ENCODE assay signal across 28 mouse cellular contexts in genomic region chr10:45711348-45711747, GRCm38 (mm10).
DNase-seq lines count a peak whose midpoint lies in the region; ATAC-seq and TF ChIP-seq lines count a peak whose summit lies in the region.
"Had no signal": no experiment of that assay in that cellular context is flagged by ENCODE, and none has a peak within 500 bp of the region (broad histone marks: within the 10 kb centered on the region; RNA-seq: fewer than 3 reads in every experiment).

No protein-coding gene starts in this region.

- no peaks in the 10 kb centered on the region for H3K9me3 ChIP-seq in forebrain, embryonic 13.5 days (replicated peaks)
- H3K9me3 ChIP-seq in forebrain, embryonic 12.5 days = no peaks in the 10 kb centered on the region
- H3K9me3 ChIP-seq in midbrain, embryonic 11.5 days (ENCODE audit: control insufficient read depth, low read length) = no peaks in the 10 kb centered on the region
- H3K9me3 ChIP-seq in midbrain, postnatal 0 days (ENCODE audit: low read length) = no peaks in the 10 kb centered on the region
- H3K9me3 ChIP-seq in midbrain, embryonic 14.5 days (ENCODE audit: control insufficient read depth, low read length) = no peaks in the 10 kb centered on the region
- H3K9me3 ChIP-seq: embryonic facial prominence, embryonic 12.5 days; limb, embryonic 12.5 days; liver, embryonic 15.5 days; neural tube, embryonic 13.5 days had no signal

- no peaks in the 10 kb centered on the region for H3K4me1 ChIP-seq in forebrain, embryonic 13.5 days
- no peaks in the 10 kb centered on the region for H3K4me1 ChIP-seq in forebrain, embryonic 12.5 days
- no peaks in the 10 kb centered on the region for H3K4me1 ChIP-seq in midbrain, embryonic 11.5 days (ENCODE audit: control insufficient read depth, insufficient read depth, low read length)
- no peaks in the 10 kb centered on the region for H3K4me1 ChIP-seq in midbrain, postnatal 0 days (ENCODE audit: insufficient read depth, low read length)
- peaks cover 5% of the 10 kb centered on the region for H3K4me1 ChIP-seq in midbrain, embryonic 14.5 days (ENCODE audit: control insufficient read depth, insufficient read depth, low read length)
- H3K4me1 ChIP-seq: embryonic facial prominence, embryonic 12.5 days; liver, embryonic 15.5 days; neural tube, embryonic 13.5 days had no signal

- H3K4me3 ChIP-seq in forebrain, embryonic 13.5 days = no peak overlapping the region
- H3K4me3 ChIP-seq in forebrain, embryonic 12.5 days (replicated peaks) = no peak overlapping the region
- no peak overlapping the region for H3K4me3 ChIP-seq in midbrain, embryonic 11.5 days (ENCODE audit: low read depth, low read length)
- H3K4me3 ChIP-seq in midbrain, postnatal 0 days (ENCODE audit: low read depth, low read length) = no peak overlapping the region
- H3K4me3 ChIP-seq in midbrain, embryonic 14.5 days (replicated peaks; ENCODE audit: low read depth, low read length) = no peak overlapping the region
- H3K4me3 ChIP-seq: embryonic facial prominence, embryonic 12.5 days; gastrocnemius, adult 2 months; limb, embryonic 12.5 days; liver, embryonic 15.5 days; neural tube, embryonic 13.5 days had no signal

- no peaks in the 10 kb centered on the region for H3K27me3 ChIP-seq in forebrain, embryonic 13.5 days
- H3K27me3 ChIP-seq in forebrain, embryonic 12.5 days = no peaks in the 10 kb centered on the region
- H3K27me3 ChIP-seq in midbrain, embryonic 11.5 days (ENCODE audit: control insufficient read depth, insufficient read depth, low read length) = no peaks in the 10 kb centered on the region
- no peaks in the 10 kb centered on the region for H3K27me3 ChIP-seq in midbrain, postnatal 0 days (ENCODE audit: insufficient read depth, low read length)
- H3K27me3 ChIP-seq in midbrain, embryonic 14.5 days (ENCODE audit: control insufficient read depth, insufficient read depth, low read length) = no peaks in the 10 kb centered on the region
- H3K27me3 ChIP-seq: CH12.LX; embryonic facial prominence, embryonic 12.5 days; limb, embryonic 12.5 days; liver, embryonic 15.5 days; neural tube, embryonic 13.5 days had no signal

- no peak overlapping the region for H3K4me2 ChIP-seq in forebrain, embryonic 13.5 days
- no peak overlapping the region for H3K4me2 ChIP-seq in forebrain, embryonic 12.5 days
- no peak overlapping the region for H3K4me2 ChIP-seq in midbrain, embryonic 11.5 days
- H3K4me2 ChIP-seq in midbrain, postnatal 0 days (ENCODE audit: low read depth, low read length, poor library complexity, severe bottlenecking) = no peak overlapping the region
- H3K4me2 ChIP-seq in midbrain, embryonic 14.5 days (ENCODE audit: low read length) = no peak overlapping the region
- H3K4me2 ChIP-seq: embryonic facial prominence, embryonic 12.5 days; heart, embryonic 11.5 days; limb, embryonic 12.5 days; liver, embryonic 15.5 days; lung, embryonic 14.5 days; neural tube, embryonic 13.5 days had no signal

- peak; percentile 42; the same call in 1 of the 2 replicates for ATAC-seq in forebrain, embryonic 13.5 days
- ATAC-seq in forebrain, embryonic 12.5 days (ENCODE audit: low FRiP score) = no peak
- ATAC-seq in midbrain, embryonic 11.5 days (ENCODE audit: low FRiP score) = peak; percentile 42; the same call in 1 of the 2 replicates
- ATAC-seq in midbrain, postnatal 0 days (ENCODE audit: low FRiP score) = no peak
- peak; percentile 72 for ATAC-seq in midbrain, embryonic 14.5 days (ENCODE audit: low FRiP score, low TSS enrichment)
- ATAC-seq: intestine, postnatal 0 days had no signal

- no peak overlapping the region for H3K9ac ChIP-seq in forebrain, embryonic 13.5 days
- no peak overlapping the region for H3K9ac ChIP-seq in forebrain, embryonic 12.5 days
- H3K9ac ChIP-seq in midbrain, embryonic 11.5 days (ENCODE audit: low read length) = no peak overlapping the region
- H3K9ac ChIP-seq in midbrain, postnatal 0 days (replicated peaks; ENCODE audit: low read length, poor library complexity, severe bottlenecking) = no peak overlapping the region
- H3K9ac ChIP-seq in midbrain, embryonic 14.5 days (replicated peaks; ENCODE audit: low read length) = no peak overlapping the region
- H3K9ac ChIP-seq: embryonic facial prominence, embryonic 12.5 days; limb, embryonic 12.5 days; liver, embryonic 15.5 days; lung, embryonic 14.5 days; neural tube, embryonic 13.5 days had no signal

- no peak overlapping the region for H3K27ac ChIP-seq in forebrain, embryonic 13.5 days
- H3K27ac ChIP-seq in forebrain, embryonic 12.5 days = no peak overlapping the region
- no peak overlapping the region for H3K27ac ChIP-seq in midbrain, embryonic 11.5 days (ENCODE audit: low read depth, low read length)
- H3K27ac ChIP-seq in midbrain, postnatal 0 days (ENCODE audit: low read depth, low read length) = no peak overlapping the region
- H3K27ac ChIP-seq in midbrain, embryonic 14.5 days (replicated peaks; ENCODE audit: low read depth, low read length) = no peak overlapping the region; the same call in 1 of the 2 replicates
- H3K27ac ChIP-seq: embryonic facial prominence, embryonic 12.5 days; gastrocnemius, adult 2 months; limb, embryonic 12.5 days; liver, embryonic 15.5 days; neural tube, embryonic 13.5 days had no signal

- peaks cover 12% of the 10 kb centered on the region; the same call in 1 of the 2 replicates for H3K36me3 ChIP-seq in forebrain, embryonic 13.5 days (ENCODE audit: poor library complexity, severe bottlenecking)
- 0 out of 2 replicates have a peak, but pooled peaks cover 6% of the 10 kb centered on the region for H3K36me3 ChIP-seq in forebrain, embryonic 12.5 days (replicated peaks)
- H3K36me3 ChIP-seq in midbrain, embryonic 11.5 days (ENCODE audit: control insufficient read depth, insufficient read depth, low read length) = no peaks in the 10 kb centered on the region
- H3K36me3 ChIP-seq in midbrain, postnatal 0 days (ENCODE audit: insufficient read depth, low read length) = no peaks in the 10 kb centered on the region
- 0 out of 2 replicates have a peak, but pooled peaks cover 5% of the 10 kb centered on the region for H3K36me3 ChIP-seq in midbrain, embryonic 14.5 days (ENCODE audit: control insufficient read depth, insufficient read depth, low read length)

- TF ChIP-seq CTCF in midbrain, postnatal 0 days (IDR thresholded peaks at IDR 0.05) = no peak

- no peak for DNase-seq in midbrain, embryonic 11.5 days (ENCODE audit: low spot score, missing footprints)
- DNase-seq in midbrain, postnatal 0 days (ENCODE audit: low spot score) = no peak
- DNase-seq in midbrain, embryonic 14.5 days = peak; percentile 57
- no peak for DNase-seq in frontal cortex, postnatal 10 days (ENCODE audit: low spot score in 2 of 2)
- DNase-seq in left cerebral cortex, adult 8-10 months (ENCODE audit: low spot score in 2 of 2) = no peak
- DNase-seq in thymus, postnatal 36 days = no peak
- DNase-seq: adrenal gland, adult 8-10 months; cerebellum, adult 11-12 months; cerebellum, adult 9-11 months; embryo, embryonic 11 days; gastrocnemius, adult 2 months; gastrocnemius, postnatal 36 days; heart, adult 18-20 months; heart, postnatal 36 days; kidney, postnatal 14 days; lung, postnatal 14 days; right cerebral cortex, postnatal 14 days; thymus, postnatal 14 days had no signal

- WGBS in forebrain, embryonic 13.5 days = 53% methylated on average over 4 of the region's 4 CpGs
- WGBS in forebrain, embryonic 12.5 days = 53% methylated on average over 4 of the region's 4 CpGs
- 38% methylated on average over 4 of the region's 4 CpGs for WGBS in midbrain, embryonic 11.5 days
- 26% methylated on average over 4 of the region's 4 CpGs for WGBS in midbrain, postnatal 0 days
- WGBS in midbrain, embryonic 14.5 days = 17% methylated on average over 4 of the region's 4 CpGs

Comparison
In these comparisons a context has a peak if more than half of its experiments do, and no peak if none do; other contexts are left out.
1. ATAC-seq: peak in forebrain, embryonic 13.5 days (single experiment), midbrain, embryonic 11.5 days (single experiment) and midbrain, embryonic 14.5 days (single experiment); none in forebrain, embryonic 12.5 days (single experiment) and midbrain, postnatal 0 days (single experiment).